Mouse (Mus musculus) MN1 (cell line): ENCODE measurements around the gene Stk39.

Experiments used
- DNase-seq: peaks from one replicate; pipeline ENCODE4 v3.0.0-alpha.2; 2016; ENCODE audit warnings: low spot score

The Stk39 gene

GRCm38 (mm10) chr2:68458115-68458514, 14.0 kb downstream of the Stk39 start:
- DNase-seq: no peak

GRCm38 (mm10) chr2:68457455-68458032, 14.5 kb downstream of the Stk39 start:
- DNase-seq: no peak

GRCm38 (mm10) chr2:68456899-68457298, 15.2 kb downstream of the Stk39 start:
- no peak for DNase-seq

- DNase-seq: no peak
These were observed 19.7 kb downstream of the Stk39 start for GRCm38 (mm10) chr2:68452379-68452778.

- no peak for DNase-seq
These were observed 24.0 kb downstream of the Stk39 start for GRCm38 (mm10) chr2:68448035-68448434.

- no peak for DNase-seq
These were observed 28.9 kb downstream of the Stk39 start for GRCm38 (mm10) chr2:68443141-68443540.

GRCm38 (mm10) chr2:68442113-68442717, 29.9 kb downstream of the Stk39 start:
- DNase-seq: no peak

GRCm38 (mm10) chr2:68439614-68440013, 32.5 kb downstream of the Stk39 start:
- no peak for DNase-seq

GRCm38 (mm10) chr2:68437920-68438319, 34.1 kb downstream of the Stk39 start:
- DNase-seq: no peak

- DNase-seq: no peak
These were observed 34.9 kb downstream of the Stk39 start for GRCm38 (mm10) chr2:68437216-68437615.

GRCm38 (mm10) chr2:68436305-68436704, 35.8 kb downstream of the Stk39 start:
- DNase-seq: no peak

- DNase-seq: no peak
These were observed 36.4 kb downstream of the Stk39 start for GRCm38 (mm10) chr2:68435494-68436255.

GRCm38 (mm10) chr2:68434997-68435396, 37.1 kb downstream of the Stk39 start:
- DNase-seq: no peak

GRCm38 (mm10) chr2:68434576-68434975, 37.5 kb downstream of the Stk39 start:
- DNase-seq: no peak

- no peak for DNase-seq
These were observed 38.2 kb downstream of the Stk39 start for GRCm38 (mm10) chr2:68433736-68434312.

- no peak for DNase-seq
These were observed 39.2 kb downstream of the Stk39 start for GRCm38 (mm10) chr2:68432834-68433233.

GRCm38 (mm10) chr2:68431024-68431962, 40.8 kb downstream of the Stk39 start:
- DNase-seq: no peak

GRCm38 (mm10) chr2:68430493-68430892, 41.6 kb downstream of the Stk39 start:
- no peak for DNase-seq

- no peak for DNase-seq
These were observed 42.6 kb downstream of the Stk39 start for GRCm38 (mm10) chr2:68429436-68429835.

- no peak for DNase-seq
These were observed 45.0 kb downstream of the Stk39 start for GRCm38 (mm10) chr2:68426977-68427577.

GRCm38 (mm10) chr2:68426074-68426473, 46.0 kb downstream of the Stk39 start:
- no peak for DNase-seq
